Mouse (Mus musculus): ENCODE measurements around the gene Grin2b. TPM values are rescaled to one million over a fixed set of nuclear protein-coding genes. Genes with fewer than 3 reads are reported as not detected.
"Not testable (repeated sequence)": the region's sequence is repeated elsewhere in the genome, so short reads cannot be mapped to it uniquely, and the experiment has no call there.

Grin2b gene
- total RNA-seq, 1 experiment from 2014 or later: 1.4 TPM

- no peak for DNase-seq
Measured at GRCm38 (mm10) chr6:135684206-135684605, 489.1 kb downstream of the Grin2b start.

GRCm38 (mm10) chr6:135681423-135681822, 491.9 kb downstream of the Grin2b start:
- not testable (repeated sequence) for DNase-seq

GRCm38 (mm10) chr6:135680105-135680710, 493.1 kb downstream of the Grin2b start:
- DNase-seq: no peak

GRCm38 (mm10) chr6:135674380-135674779, 498.9 kb downstream of the Grin2b start:
- DNase-seq: no peak

GRCm38 (mm10) chr6:135672003-135672402, 501.3 kb downstream of the Grin2b start:
- DNase-seq: no peak

Small RNA genes lying within 50 kb of the gene (microRNA-seq; reads per million reads assigned to microRNA genes)
- 0 reads per million in 2 experiments for gene Gm22892

Other genes with a start within 250 kb of the Grin2b start
- gene Gm8994, start 154.0 kb upstream of the Grin2b start, total RNA-seq (2021): not detected in 2 replicates
- gene E330021D16Rik, start 242.1 kb upstream of the Grin2b start, total RNA-seq (2021): not detected in 2 replicates